Mouse (Mus musculus): ENCODE measurements around the gene Bcap29.
"Not testable (repeated sequence)": the region's sequence is repeated elsewhere in the genome, so short reads cannot be mapped to it uniquely, and the experiment has no call there.

Gene Bcap29

DNA sequence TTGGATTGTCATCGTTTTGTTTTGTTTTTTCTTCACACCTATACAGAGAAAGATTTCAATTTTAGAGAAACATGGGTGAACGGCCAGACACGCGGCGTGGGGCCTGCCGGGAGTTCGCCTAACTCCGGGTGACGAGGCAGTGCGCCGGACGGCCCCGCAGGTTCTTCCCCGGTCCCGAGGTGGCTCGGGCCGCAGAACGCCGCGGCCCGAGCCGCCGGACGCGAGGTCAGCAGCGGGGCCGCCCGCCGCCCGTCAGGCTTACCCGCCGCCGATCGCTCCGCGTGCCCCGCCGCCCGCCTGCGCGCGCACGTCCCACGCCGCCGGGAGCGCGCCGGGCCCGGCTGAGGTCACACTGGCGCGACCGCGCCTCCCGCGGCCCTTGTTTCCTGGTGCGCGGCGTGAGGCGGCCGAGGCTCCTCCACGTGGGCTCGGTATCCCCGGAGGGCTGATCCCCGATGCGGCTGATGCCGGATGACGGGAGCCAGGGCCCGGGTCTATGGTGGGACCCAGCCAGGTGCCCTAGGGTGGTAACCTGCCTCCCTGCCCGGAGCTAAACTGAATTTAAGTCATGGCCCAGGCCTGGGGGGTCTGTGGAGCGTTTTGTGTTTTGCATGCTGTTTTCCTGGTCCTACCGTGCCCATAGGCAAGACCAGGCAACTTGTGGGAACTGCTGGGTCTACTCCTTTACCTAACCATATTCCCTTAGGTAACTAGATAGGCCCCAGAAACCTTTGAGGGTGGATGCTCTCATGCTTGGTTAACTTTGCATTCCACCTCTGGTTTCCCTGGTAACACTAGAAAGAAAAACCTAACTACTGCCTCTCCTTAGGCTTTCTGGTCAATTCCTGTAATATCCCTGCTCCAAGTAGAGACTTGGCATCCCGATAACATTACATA is at the start of gene Bcap29:
Gene Bcap29, minus strand, starts transcription at position 316 of the 897 bp plus-strand sequence.
- no peak for DNase-seq (ENCODE audit: low spot score)

DNA sequence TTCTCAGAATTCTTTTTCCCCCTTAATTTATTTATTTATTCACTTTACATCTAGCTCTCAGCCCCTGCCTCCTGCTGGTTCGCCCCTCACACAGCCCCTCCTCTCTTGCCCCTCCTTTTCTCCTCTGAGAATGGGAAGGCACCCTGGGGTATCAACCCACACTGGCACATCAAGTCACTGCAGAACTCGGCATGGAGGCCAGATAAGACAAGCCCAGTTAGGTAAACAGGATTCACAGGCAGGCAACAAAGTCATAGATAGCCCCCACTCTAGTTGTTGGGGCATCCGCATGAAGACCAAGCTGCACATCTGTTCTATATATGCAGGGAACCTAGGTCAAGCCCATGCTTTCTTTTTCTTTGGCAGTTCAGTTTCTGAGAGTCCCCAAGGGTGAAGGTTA is 32.7 kb upstream of the Bcap29 start:
- DNase-seq (ENCODE audit: low spot score), result no peak

DNA sequence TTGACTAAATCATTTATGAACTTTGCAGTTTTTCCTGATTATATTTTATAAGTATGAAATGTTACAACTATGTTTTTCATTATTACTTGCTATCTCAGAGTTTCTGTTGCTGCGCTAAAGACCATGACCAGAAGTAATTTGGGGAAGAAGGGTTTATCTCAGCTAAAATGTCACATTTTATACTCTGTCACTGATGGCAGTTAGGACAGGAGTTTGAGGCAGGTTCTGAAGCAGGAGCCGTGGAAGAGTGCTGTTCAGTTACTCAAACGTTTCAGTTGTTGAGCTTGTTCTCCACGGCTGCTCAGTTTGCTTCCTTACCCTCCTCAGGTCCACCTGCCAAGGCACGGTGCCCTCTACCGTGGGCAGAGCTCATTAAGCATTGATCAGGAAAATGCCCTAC is 31.5 kb upstream of the Bcap29 start:
- DNase-seq (ENCODE audit: low spot score), result no peak

DNA sequence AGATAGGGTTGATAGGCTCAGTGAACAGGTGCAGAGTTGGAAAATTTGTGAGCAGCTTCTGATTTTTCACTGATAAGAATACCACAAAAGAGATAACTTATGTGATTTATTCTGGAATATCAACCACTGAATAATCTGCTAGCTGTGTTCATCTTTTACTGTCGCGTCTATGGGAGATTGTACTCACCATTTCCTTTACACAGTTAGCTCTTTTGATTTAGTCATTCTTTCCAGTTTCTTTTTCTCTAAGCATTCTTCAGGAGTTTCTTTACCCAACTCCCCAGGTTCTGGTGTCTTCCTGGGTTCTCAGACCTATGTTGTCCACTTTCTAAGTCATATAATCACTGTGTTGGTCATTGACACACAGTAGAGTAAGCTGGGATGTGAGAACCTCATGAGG is 22.4 kb upstream of the Bcap29 start:
- DNase-seq (ENCODE audit: low spot score), result no peak

DNA sequence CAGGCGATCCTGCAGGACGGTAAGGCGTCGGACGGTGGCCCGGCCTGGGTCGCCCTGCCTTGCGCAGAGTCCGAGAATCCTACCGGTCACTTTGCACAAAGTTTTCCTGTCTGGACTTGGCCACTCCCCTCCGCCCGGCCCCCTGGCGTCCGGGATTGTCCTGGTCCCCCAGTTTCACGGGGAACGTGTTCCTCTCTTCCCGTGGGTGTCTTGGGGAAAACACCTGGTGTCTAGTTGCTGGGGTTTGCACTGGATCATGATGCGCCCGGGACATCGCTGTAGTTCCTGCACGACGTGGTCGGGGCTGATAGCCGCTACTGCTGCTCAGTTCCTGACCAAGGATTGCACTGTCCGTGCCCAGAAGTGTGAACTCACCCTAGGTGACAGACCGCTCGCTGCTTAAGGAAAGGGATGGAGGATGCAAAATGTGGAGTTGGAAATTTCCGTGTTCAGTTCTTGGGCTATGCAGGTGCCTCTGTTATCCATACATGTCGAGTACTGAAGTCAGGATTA is 20.6 kb upstream of the Bcap29 start:
- no peak for DNase-seq (ENCODE audit: low spot score)

DNA sequence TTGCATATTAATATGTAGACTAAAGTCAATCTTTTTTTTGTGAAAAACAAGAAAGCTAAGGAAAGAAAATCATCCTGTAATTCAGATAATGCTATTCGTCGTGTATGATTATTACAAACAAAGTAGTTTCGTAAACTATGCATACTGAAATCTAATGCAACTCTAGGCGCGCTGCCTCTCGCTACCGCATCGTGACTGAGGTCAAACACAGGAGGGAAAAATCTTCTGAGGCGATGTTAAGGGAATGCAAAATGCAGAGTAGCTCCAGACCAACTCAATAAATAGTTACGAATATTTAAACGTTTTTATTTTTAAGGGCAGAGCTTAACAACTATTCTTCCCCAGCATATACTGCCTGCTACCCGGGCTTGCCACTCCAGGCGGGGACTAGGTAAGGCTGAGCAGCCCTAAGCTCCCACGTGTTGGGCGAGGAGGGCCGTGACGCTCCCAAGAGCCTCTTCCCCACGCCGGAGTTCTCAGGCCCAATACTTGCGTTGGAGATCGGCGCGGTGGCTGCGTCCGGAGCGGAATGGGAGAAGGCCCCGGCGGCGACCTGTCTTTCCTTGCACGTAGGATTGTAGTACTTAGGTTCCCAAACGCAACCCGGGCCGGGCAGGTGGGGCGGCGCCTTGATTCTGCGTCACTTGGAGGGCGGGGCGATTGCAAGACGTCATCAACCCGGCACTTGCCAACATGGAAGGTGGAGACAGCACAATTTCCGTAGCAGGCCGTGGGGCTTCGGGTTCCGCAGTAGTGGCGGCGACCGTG is 19.9 kb upstream of the Bcap29 start, which contains the start of the genes Dus4l and Cog5:
Gene Dus4l, minus strand, starts transcription at position 630 of the 768 bp plus-strand sequence.
Gene Cog5, plus strand, starts transcription at position 673 of the 768 bp plus-strand sequence.
- DNase-seq (ENCODE audit: low spot score), result peak; percentile 96

DNA sequence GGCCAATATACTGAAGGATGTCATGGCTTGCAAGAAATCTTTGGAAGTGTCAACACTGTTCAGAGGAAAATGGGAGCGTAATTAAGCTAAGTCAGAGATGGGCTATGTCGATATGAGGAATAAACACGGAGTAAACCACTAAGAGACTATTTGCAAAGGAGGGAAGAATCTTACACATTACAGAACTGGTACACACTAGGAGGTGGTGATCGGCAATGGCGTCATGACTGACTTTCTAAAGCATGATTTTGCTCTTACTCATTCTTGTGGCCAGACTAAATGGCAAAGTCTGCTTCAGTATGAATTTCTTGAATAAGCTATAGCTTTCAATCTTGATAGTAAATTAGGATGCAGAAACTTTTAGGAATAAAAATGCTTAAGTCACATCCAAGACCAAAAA is 19.2 kb upstream of the Bcap29 start:
- DNase-seq (ENCODE audit: low spot score), result no peak

DNA sequence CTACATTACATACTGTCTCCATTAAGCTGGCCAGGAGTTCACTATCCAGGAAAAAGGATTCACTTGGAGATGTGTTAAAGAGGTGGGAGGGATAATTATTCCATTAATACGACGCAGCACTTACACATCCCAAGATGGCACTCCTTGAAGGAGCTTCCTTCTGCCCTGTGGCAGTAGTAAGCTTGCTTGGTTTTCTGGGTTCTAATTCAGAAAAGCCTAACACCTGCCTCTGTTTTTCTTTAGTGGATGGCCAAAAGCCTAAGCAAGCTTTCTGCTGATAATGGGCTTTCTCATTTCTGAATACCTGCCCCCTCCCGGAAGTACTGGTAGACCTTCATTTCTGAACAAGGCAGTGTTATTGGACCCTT is 766 bp upstream of the Bcap29 start:
- DNase-seq (ENCODE audit: low spot score), result no peak

DNA sequence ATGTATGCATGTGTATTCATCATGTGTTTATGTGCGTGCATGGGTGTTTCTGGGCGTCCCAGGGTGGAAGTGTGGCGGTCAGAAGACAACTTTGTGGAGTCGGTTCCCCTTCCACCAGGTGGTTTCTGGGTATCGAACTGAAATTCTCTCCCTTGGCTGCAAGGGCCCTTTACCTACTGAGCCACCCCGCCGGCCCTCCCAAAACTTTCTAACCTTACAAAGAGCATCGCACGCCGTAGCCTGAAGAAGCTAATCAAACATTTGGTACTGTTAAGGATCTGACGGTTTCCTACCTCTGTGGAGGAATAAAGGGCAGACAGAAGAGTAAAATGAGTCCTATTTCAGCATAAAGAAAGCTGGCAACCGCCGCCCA is 502 bp downstream of the Bcap29 start:
- DNase-seq (ENCODE audit: low spot score), result no peak

DNA sequence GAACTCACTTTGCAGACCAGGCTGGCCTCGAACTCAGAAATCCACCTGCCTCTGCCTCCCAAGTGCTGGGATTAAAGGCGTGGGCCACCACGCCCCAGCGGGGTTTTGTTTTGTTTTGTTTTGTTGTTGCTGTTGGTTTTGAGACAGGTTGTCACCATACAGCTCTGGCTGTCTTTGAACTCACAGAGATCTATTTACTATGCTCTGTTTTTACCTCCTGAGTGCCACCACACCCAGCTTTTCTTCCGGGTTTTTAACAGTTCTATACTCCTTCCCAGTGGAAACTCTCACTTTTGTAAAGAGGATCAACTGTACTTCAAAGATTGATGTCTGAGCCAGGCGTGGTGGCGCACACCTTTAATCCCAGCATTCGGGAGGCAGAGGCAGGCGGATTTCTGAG is 6.1 kb downstream of the Bcap29 start:
- DNase-seq (ENCODE audit: low spot score), result not testable (repeated sequence)

DNA sequence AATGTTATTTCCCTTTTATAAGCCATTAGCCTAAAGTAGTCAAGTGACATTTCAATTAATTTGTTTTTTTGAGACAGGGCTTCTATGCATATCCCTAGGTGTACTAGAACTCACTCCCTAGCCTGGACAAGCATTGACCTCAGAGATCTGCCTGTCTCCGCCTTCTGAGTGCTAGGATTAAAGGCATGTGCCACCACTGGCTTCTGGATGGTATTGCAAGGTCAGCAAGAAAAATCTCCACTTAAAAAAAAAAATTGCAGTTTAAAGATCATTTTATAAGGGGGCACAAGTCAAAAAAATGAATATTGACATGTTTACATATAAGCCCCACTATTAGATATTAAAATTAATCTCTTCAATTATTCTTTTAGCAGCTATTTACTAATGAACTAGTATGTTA is 9.4 kb downstream of the Bcap29 start:
- DNase-seq (ENCODE audit: low spot score), result no peak

DNA sequence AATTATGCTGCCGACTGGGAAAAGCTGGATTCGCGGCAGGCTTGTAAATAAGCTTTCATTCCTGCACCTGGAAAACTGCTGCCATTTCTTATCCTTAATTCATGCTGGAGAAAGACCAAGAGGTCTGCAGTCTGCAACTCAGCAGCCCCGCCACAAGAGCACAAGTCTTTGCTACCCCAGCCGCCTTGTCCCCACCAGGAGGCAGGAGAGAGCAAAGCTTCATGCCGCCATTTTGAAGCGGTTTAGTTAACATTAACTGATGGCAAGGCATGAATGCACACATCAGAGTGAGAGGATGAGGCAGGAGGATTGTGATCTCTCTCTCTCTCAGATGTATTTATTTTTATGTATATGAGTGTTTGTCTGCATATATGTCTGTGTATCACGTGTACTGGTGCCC is 14.4 kb downstream of the Bcap29 start:
- DNase-seq (ENCODE audit: low spot score), result no peak

DNA sequence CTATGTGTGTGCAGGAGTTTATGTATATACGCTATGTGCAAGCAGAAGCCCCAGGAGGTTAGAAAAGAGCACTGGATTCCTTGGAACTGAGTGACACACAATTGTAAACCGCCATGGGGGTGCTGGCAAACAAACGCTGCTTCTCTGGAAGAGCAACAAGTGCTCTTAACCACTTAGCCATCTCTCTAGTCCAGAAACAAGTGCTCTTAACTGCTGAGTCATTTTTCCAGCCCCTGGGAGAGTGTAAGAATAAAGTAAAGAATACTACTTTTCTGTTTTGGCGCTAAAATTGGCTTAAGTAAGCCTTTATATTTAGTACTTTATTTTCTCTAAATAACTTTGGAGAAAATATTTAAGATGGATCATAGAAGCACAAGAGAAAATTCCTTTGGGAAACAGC is 21.1 kb downstream of the Bcap29 start:
- DNase-seq (ENCODE audit: low spot score), result no peak

DNA sequence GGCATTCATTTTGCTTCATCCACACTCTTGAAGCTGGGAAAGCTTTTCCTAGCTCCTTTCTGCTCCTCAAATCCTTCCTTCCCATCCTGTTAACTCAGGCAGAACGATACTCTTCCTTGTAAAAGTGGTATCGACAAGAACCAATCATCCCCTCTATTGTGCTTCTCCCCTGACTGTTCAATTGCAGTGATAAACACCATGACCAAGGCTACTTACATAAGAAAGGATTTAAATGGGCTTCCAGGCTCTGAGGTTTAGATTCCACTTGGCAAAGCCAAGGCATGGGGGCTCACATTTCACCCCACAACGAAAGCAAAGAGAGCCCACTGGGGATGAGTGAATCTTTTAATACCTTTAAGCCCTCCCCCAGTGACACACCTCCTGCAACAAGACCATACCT is 26.3 kb downstream of the Bcap29 start:
- DNase-seq (ENCODE audit: low spot score), result no peak

DNA sequence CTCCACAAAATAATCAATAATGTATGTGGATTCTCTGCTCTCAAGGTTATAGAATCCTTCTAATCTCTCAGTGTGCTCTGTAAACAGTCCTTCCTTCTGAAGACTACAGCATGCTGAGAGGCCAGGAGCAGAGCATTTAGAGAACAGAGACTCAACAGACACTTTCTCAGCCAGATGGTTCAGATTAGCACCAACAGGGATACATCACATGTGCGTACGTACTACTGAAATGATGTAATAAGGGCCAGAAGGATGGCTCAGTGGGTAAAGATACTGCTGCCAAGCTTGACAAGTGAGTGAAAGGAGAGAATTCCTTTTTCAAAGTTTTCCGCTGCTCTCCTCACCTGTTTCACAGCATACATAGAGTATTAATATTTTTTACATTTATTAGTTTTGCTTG is 29.6 kb downstream of the Bcap29 start:
- DNase-seq (ENCODE audit: low spot score), result no peak

DNA sequence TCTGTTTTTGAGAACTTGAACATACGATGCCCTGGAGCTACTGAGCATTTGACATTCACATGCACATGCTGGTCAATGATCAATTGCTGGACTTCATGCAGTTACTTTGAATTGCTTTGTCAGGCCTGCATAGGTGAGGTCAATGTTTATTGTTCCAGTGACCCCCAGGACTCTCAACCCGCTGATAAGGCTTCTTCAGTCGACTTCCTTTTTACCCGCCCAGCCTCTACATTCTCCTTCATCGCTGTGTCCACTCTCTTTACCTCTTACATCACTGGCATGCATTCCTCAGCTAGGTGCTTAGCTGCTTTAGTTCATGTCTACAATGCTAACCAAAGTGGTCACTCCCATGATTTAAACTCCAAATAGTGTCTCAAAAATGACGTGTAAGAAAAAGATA is 30.9 kb downstream of the Bcap29 start:
- DNase-seq (ENCODE audit: low spot score), result no peak

DNA sequence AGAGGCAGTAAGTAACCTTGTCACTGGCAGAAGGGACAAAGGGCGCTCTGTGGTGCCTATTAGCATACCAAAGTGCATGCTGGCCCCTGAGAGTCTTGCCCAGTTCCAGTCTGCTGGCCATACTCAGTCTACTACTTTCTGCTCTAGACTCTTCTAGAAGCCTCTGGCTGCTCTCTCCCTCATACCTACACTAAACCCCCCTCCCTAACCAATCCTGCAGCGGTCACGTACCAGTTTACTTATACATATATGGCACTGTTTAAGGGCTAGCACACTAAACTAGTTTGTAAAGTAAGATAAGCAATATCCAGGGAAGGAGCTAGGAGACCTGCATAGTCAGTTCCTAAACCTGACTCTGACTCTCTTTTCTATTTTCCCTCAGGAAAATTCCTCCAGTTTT is 40.2 kb downstream of the Bcap29 start:
- DNase-seq (ENCODE audit: low spot score), result no peak

DNA sequence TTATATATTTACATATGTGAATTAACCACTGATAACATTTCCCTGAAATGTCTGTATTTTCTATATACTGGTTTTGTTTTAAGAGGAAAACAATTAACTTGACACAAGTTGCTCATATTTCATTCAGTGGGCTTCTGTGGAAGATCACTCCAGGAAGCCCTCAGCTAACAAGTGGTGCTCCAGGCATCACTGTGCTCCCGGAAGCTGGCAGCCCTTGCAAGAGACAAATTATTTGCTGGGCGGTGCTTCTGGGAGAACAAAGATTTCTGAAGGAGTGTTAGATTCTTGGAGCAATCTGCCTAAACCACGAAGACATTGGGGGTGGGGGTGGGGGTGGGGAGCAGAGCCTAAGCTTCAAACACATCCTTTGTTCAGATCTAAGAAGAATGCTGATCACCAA is 42.4 kb downstream of the Bcap29 start:
- no peak for DNase-seq (ENCODE audit: low spot score)

DNA sequence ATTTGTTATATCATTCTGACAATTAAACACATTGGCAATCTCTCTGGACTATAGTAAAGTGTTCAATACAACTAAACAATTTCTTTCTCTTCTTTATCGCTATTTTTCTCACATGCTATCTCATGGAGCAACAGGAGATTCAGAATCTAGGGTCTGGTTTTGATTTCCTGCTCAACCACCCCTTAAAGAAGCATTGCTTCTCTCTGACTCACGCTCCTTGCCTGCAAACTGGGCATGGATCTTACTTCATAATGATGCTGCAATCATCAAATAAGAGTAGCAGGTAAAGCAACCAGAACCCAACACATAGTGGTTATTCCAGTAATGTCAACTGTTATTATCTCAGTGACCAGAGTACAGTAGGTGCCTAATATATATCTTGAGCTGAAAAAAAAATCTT is 50.7 kb downstream of the Bcap29 start:
- no peak for DNase-seq (ENCODE audit: low spot score)

DNA sequence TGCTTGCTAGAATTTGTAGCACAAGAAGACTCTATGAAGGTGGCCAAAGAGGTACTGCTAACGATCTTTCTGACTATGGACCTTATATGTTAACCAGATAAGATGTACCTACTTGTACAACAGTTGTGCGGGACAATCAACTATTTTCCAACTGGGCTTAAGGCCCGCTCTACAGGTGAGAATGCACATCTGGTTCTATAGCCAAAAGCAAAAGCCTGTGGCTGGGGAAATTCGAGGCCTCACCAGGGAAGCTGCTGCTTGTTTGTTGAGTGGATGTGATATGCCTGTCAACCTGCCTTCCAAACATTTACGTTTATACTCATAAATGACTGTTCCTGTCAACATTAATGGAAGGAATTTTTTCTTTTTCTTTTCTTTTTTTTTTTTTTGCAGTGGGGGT is 52.4 kb downstream of the Bcap29 start:
- no peak for DNase-seq (ENCODE audit: low spot score)

DNA sequence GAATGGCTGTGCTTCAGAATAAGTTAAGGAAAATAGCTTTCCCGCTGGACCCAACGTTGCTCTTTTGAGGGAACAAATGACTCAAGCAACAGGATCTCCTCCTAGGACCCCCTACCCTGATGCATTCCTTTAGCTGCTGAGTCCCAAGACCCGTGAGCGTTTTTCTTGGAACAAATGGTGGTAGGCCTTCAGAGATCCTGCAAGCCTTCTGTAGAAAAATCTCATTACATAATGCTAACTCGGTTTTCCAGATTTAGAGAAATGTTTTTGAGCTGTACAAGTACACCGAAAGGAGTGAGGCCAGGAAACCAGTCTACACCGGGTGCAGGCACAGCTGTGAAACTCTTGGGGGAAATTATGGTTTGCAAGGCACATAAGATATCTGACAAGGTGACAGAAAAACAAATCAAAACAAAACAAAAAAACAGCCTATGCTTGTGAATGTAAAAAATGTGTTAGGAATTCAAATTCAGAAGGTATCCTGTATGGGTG is 53.1 kb downstream of the Bcap29 start:
- no peak for DNase-seq (ENCODE audit: low spot score)

DNA sequence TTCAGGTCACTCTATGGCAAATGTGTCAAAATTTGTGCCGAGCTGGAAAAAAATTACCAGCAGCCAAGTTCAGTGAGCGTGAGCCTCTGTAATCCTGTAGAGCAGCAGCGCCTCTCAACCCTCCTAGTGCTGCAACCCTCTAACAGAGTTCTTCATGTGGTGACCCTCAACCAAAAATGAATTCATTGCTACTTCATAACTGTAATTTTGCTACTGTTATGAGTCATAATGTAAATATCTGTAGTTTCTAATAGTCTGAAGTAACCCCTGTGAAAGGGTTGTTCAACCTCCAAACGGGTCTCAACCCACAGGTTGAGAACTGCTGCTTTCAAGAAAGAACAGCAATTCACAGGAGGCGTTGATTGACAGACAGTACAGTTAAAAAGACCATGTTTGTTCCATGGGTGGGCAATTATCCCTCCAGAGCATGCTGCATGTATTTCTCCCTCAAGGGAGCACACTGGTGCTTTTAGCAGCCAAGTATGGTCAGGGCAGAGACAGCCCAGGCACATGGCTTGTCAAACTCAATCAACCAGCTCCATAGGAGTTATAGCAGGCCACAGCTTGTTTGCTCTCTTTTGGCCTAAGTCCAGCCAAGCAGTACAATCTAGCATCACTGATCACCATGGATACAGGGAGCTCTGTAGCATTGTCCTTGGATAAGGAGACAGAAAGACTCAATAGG is 53.7 kb downstream of the Bcap29 start:
- DNase-seq (ENCODE audit: low spot score), result no peak

Measured in layer of hippocampus, adult 9-10 months (tissue).